Mouse (Mus musculus) forebrain, embryonic 16.5 days (tissue): ENCODE measurements at regions not wholly inside any gene's neighbourhood (a gene's known extent, or its start where the extent isn't known, plus 50 kb on each side); places are given as distances from the start of the nearest gene placed in this dataset.
A peak's percentile ranks its signal among the peaks of the same experiment; 100 is the strongest.

Experiments used
- ATAC-seq: fragments of 200-750 bp; cut with Nextera tagmentation; 2 replicates; pipeline ENCODE4 v1.8.0; 2017; ENCODE audit warnings: mild to moderate bottlenecking, moderate library complexity
- H3K27ac ChIP-seq: fragments of 300-500 bp; sonication (generic); 2 replicates; pipeline ENCODE4 v1.5.1; 2014; ENCODE audit warnings: low read length, control low read depth
- H3K27me3 ChIP-seq: fragments of 300-500 bp; sonication (generic); replicated peaks from 2 replicates; pipeline ENCODE4 v1.6.1; 2014; ENCODE audit warnings: low read length; ENCODE audit not compliant: control insufficient read depth, insufficient read depth
- H3K36me3 ChIP-seq: fragments of 300-500 bp; sonication (generic); 2 replicates; pipeline ENCODE4 v1.6.1; 2014; ENCODE audit not compliant: control insufficient read depth, insufficient read depth
- H3K4me1 ChIP-seq: fragments of 300-500 bp; sonication (generic); replicated peaks from 2 replicates; pipeline ENCODE4 v1.6.1; 2014; ENCODE audit warnings: low read length; ENCODE audit not compliant: control insufficient read depth, insufficient read depth
- H3K4me2 ChIP-seq: fragments of 300-500 bp; sonication (generic); 2 replicates; pipeline ENCODE4 v1.6.1; 2014; ENCODE audit warnings: mild to moderate bottlenecking, low read length, control low read depth
- H3K4me3 ChIP-seq: fragments of 300-500 bp; sonication (generic); replicated peaks from 2 replicates; pipeline ENCODE4 v1.5.1; 2014; ENCODE audit warnings: mild to moderate bottlenecking, low read length, control low read depth
- H3K9ac ChIP-seq: fragments of 300-500 bp; sonication (generic); replicated peaks from 2 replicates; pipeline ENCODE4 v1.6.1; 2014; ENCODE audit warnings: low read depth, low read length, control low read depth
- H3K9me3 ChIP-seq: fragments of 300-500 bp; sonication (generic); 2 replicates; pipeline ENCODE4 v1.6.1; 2016; ENCODE audit warnings: low read length; ENCODE audit not compliant: control insufficient read depth
- WGBS: fragments of 180-500 bp; shearing (Covaris S2); extraction: QIAGEN DNeasy Blood & Tissue Kit; methylation state at CpG from one replicate; pipeline ENCODE4 v1.1.7; 2014; 5-methylcytosine and 5-hydroxymethylcytosine counted together

DNA sequence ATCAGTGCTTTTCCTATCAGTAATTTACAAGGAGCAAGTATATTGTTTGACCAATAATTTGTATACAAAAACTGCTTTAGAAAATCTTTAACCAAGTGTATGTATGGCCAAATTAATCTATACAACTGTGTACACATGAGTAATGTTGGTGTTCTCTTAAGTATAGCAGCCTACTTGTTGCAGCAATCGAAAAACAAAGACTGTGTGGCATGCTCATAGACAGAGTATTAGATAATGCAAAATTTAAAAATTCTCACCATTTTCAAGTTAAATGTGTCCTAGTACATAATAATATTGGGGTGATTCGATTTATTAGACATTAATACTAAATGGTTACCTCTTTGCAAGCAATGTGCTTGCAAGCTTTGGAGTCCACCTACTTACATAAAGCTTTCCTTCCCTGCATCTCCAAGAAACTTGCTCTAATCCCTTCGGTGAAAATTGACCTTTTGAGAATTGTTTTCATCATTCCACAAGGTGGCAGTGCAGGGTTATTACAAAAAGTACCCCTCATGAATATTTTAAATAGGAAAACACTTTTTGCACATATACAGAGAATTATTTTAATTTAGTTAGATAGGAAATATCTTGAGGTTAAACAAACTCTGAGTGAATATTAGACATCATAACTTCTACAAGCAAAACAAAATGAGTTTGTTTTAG lies 423.4 kb upstream of the Tecrl start:
- peaks cover 3% of the 10 kb centered on the region for H3K4me1 ChIP-seq
- no peak overlapping the region for H3K9ac ChIP-seq
- H3K4me3 ChIP-seq, result no peak overlapping the region
- H3K27me3 ChIP-seq, result no peaks in the 10 kb centered on the region
- H3K36me3 ChIP-seq, result no peaks in the 10 kb centered on the region
- H3K4me2 ChIP-seq, result no peak overlapping the region
- ATAC-seq, result no peak
- no peak overlapping the region for H3K27ac ChIP-seq
- WGBS, result 31% methylated on average over 3 of the region's 3 CpGs
- no peaks in the 10 kb centered on the region for H3K9me3 ChIP-seq

- H3K4me1 ChIP-seq, result no peaks in the 10 kb centered on the region
- no peaks in the 10 kb centered on the region for H3K27me3 ChIP-seq
- H3K36me3 ChIP-seq, result no peaks in the 10 kb centered on the region
- no peak overlapping the region for H3K4me2 ChIP-seq
- no peak overlapping the region for H3K4me3 ChIP-seq
- no peak overlapping the region for H3K9ac ChIP-seq
- WGBS, result 88% methylated on average over 3 of the region's 3 CpGs
- no peak for ATAC-seq
- H3K9me3 ChIP-seq, result no peaks in the 10 kb centered on the region
- H3K27ac ChIP-seq, result no peak overlapping the region
Observed at GRCm38 (mm10) chr5:83741913-83742312, 386.9 kb upstream of the Tecrl start.

- no peak overlapping the region for H3K27ac ChIP-seq
- ATAC-seq, result no peak
- no peaks in the 10 kb centered on the region for H3K27me3 ChIP-seq
- no peak overlapping the region for H3K4me3 ChIP-seq
- H3K4me2 ChIP-seq, result no peak overlapping the region
- 64% methylated on average over 1 of the region's 1 CpGs for WGBS
- no peaks in the 10 kb centered on the region for H3K36me3 ChIP-seq
- H3K9ac ChIP-seq, result no peak overlapping the region
- H3K4me1 ChIP-seq, result no peaks in the 10 kb centered on the region
- no peaks in the 10 kb centered on the region for H3K9me3 ChIP-seq
Observed at GRCm38 (mm10) chr5:83695383-83695782, 340.4 kb upstream of the Tecrl start.

DNA sequence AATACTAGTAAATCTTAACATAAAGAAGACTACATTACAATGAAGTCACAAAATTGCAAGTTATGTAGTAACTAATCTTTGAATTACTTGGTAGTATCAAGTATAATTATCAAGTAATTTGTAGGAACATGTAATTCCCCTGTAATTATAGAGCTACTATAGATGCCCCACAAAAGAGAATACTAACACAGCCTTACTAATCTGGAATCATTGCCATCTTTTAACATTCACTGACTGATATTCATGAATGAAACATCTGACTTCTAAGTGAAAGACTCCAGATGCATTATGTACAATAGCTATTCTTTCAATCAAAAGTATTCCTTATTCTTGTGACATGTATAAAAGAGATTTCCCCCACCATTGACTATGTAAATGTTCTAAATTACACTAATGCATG lies 337.3 kb upstream of the Tecrl start:
- Histone ChIP-seq H3K4me2 (no peak overlapping the region), H3K27me3 (no peaks in the 10 kb centered on the region), H3K36me3 (no peaks in the 10 kb centered on the region), H3K4me1 (no peaks in the 10 kb centered on the region), H3K4me3 (no peak overlapping the region), H3K27ac (no peak overlapping the region), H3K9me3 (no peaks in the 10 kb centered on the region), H3K9ac (no peak overlapping the region)
- ATAC-seq, result peak; percentile 69

DNA sequence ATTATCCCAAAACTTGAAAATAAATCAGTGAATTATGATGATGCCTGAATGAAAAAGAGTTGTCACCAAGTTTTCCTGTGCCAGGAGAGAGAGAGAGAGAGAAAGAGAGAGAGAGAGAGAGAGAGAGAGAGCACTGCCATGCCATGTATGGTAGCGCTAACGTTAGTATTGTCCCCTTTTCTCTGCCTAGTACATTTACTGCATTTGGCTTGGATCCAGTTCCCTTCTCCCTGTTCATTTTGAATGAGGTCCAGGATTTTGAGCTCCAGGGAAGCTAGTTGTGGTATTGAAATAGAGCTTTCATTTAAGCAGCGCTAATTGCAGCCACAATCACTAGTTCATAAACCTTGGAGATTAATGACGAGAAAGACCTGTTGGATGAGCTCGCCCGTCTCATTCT lies 323.4 kb upstream of the Tecrl start:
- Histone ChIP-seq H3K4me2 (peak overlapping the region; percentile 12; the same call in 1 of the 2 replicates), H3K27me3 (no peaks in the 10 kb centered on the region), H3K9me3 (no peaks in the 10 kb centered on the region), H3K4me3 (no peak overlapping the region), H3K9ac (no peak overlapping the region), H3K36me3 (no peaks in the 10 kb centered on the region), H3K27ac (no peak overlapping the region), H3K4me1 (0 out of 2 replicates have a peak, but pooled peaks cover 4% of the 10 kb centered on the region)
- WGBS, result 21% methylated on average over 6 of the region's 6 CpGs
- ATAC-seq, result peak; percentile 77

DNA sequence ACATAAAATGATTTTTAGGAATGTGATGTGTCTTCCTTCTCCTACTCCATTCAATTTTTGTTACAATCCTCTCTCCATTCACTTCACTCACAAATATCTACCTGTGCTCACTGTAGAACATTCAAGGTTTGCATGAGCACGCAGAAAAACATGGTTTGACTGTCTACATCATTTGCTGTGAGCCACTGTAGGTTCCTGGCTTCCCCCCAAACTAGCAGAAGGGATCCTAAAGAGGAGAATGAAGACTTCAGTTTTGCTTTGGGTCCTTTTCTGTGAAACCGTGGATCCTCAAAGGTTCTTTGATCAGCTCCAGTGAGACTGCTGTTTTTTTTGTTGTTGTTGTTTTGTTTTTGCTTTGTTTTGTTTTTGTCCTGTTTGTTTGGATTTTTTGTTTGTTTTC lies 304.1 kb upstream of the Tecrl start:
- no peak overlapping the region for H3K4me2 ChIP-seq
- ATAC-seq, result no peak

GRCm38 (mm10) chr5:83651329-83651728 lies 296.3 kb upstream of the Tecrl start:
- ATAC-seq, result no peak
- Histone ChIP-seq H3K36me3 (no peaks in the 10 kb centered on the region), H3K4me2 (no peak overlapping the region), H3K27ac (no peak overlapping the region), H3K4me1 (no peaks in the 10 kb centered on the region), H3K4me3 (no peak overlapping the region), H3K9me3 (no peaks in the 10 kb centered on the region), H3K9ac (no peak overlapping the region), H3K27me3 (no peaks in the 10 kb centered on the region)
- WGBS, result 3% methylated on average over 2 of the region's 2 CpGs

More for the DNA sequence above, 304.1 kb upstream of the Tecrl start:
- H3K27ac ChIP-seq, result no peak overlapping the region
- no peaks in the 10 kb centered on the region for H3K4me1 ChIP-seq
- H3K36me3 ChIP-seq, result no peaks in the 10 kb centered on the region
- H3K27me3 ChIP-seq, result no peaks in the 10 kb centered on the region
- H3K9me3 ChIP-seq, result no peaks in the 10 kb centered on the region
- H3K9ac ChIP-seq, result no peak overlapping the region
- H3K4me3 ChIP-seq, result no peak overlapping the region
- WGBS, result 62% methylated on average over 2 of the region's 2 CpGs

GRCm38 (mm10) chr5:83622612-83623374 lies 267.8 kb upstream of the Tecrl start:
- 58% methylated on average over 7 of the region's 7 CpGs for WGBS
- peak; percentile 68 for ATAC-seq
- Histone ChIP-seq H3K4me3 (no peak overlapping the region), H3K4me2 (no peak overlapping the region), H3K4me1 (no peaks in the 10 kb centered on the region), H3K36me3 (no peaks in the 10 kb centered on the region), H3K27me3 (no peaks in the 10 kb centered on the region), H3K9me3 (no peaks in the 10 kb centered on the region), H3K9ac (no peak overlapping the region), H3K27ac (0 out of 2 replicates have a peak overlapping the region, but pooled peaks have one; percentile 8)

- Histone ChIP-seq H3K9me3 (no peaks in the 10 kb centered on the region), H3K36me3 (no peaks in the 10 kb centered on the region), H3K27me3 (no peaks in the 10 kb centered on the region), H3K4me2 (no peak overlapping the region), H3K27ac (no peak overlapping the region), H3K9ac (no peak overlapping the region), H3K4me3 (no peak overlapping the region), H3K4me1 (no peaks in the 10 kb centered on the region; the same call in 1 of the 2 replicates)
- 13% methylated on average over 2 of the region's 2 CpGs for WGBS
- ATAC-seq, result no peak
Observed at GRCm38 (mm10) chr5:83610777-83611176, 255.8 kb upstream of the Tecrl start.
